Mouse (Mus musculus) skeletal muscle tissue, adult 2 months (tissue): ENCODE data around the gene Vmn1r209.
"Not testable (repeated sequence)": the region's sequence is repeated elsewhere in the genome, so short reads cannot be mapped to it uniquely, and the experiment has no call there.

Source experiments
- DNase-seq: peaks from one replicate; pipeline ENCODE4 v3.0.0-alpha.2; 2012; ENCODE audit warnings: low read depth, low spot score

The Vmn1r209 gene

GRCm38 (mm10) chr13:22809582-22809981 lies at the start of gene Vmn1r209:
Gene Vmn1r209, minus strand, starts transcription at chr13:22809682.
- not testable (repeated sequence) for DNase-seq

- no peak for DNase-seq
Measured at GRCm38 (mm10) chr13:22857461-22857860, 48.0 kb upstream of the Vmn1r209 start, which contains the start of gene Vmn1r211. Gene Vmn1r211, minus strand, starts transcription at chr13:22857561.

- no peak for DNase-seq
Measured at GRCm38 (mm10) chr13:22854760-22855159, 45.3 kb upstream of the Vmn1r209 start.

GRCm38 (mm10) chr13:22846798-22847197 lies 37.3 kb upstream of the Vmn1r209 start:
- DNase-seq: no peak

- DNase-seq: not testable (repeated sequence)
Measured at GRCm38 (mm10) chr13:22844304-22844703, 34.8 kb upstream of the Vmn1r209 start.

- no peak for DNase-seq
Measured at GRCm38 (mm10) chr13:22831248-22831647, 21.8 kb upstream of the Vmn1r209 start, which contains the start of gene Vmn1r210. Gene Vmn1r210, minus strand, starts transcription at chr13:22831348.

GRCm38 (mm10) chr13:22829395-22829794 lies 19.9 kb upstream of the Vmn1r209 start:
- not testable (repeated sequence) for DNase-seq

GRCm38 (mm10) chr13:22821601-22822000 lies 12.1 kb upstream of the Vmn1r209 start:
- not testable (repeated sequence) for DNase-seq

- not testable (repeated sequence) for DNase-seq
Measured at GRCm38 (mm10) chr13:22788096-22788495, 21.4 kb downstream of the Vmn1r209 start.

- DNase-seq: not testable (repeated sequence)
Measured at GRCm38 (mm10) chr13:22784159-22784558, 25.3 kb downstream of the Vmn1r209 start.

GRCm38 (mm10) chr13:22777300-22777699 lies 32.2 kb downstream of the Vmn1r209 start, which contains the start of gene Vmn1r208:
Gene Vmn1r208, minus strand, starts transcription at chr13:22777400.
- DNase-seq: not testable (repeated sequence)

GRCm38 (mm10) chr13:22771592-22771991 lies 37.9 kb downstream of the Vmn1r209 start:
- DNase-seq: not testable (repeated sequence)
